Mouse (Mus musculus): ENCODE results near the gene Zfp593. TPM values are rescaled to one million over a fixed set of nuclear protein-coding genes. Genes with fewer than 3 reads are reported as not detected.
A peak's percentile ranks its signal among the peaks of the same experiment; 100 is the strongest.
"Not testable (repeated sequence)": the region's sequence is repeated elsewhere in the genome, so short reads cannot be mapped to it uniquely, and the experiment has no call there.

Gene Zfp593
- polyA plus RNA-seq, 1 experiment: 7.2 TPM

GRCm38 (mm10) chr4:134284942-134285341, 39.5 kb upstream of the Zfp593 start:
- DNase-seq: no peak
- TF ChIP-seq CTCF (IDR thresholded peaks at IDR 0.05; ENCODE audit: insufficient read depth, low read length) (no peak), POLR2A (IDR thresholded peaks at IDR 0.05; ENCODE audit: borderline replicate concordance, extremely low read depth, low read depth, low read length) (no peak)
- Histone ChIP-seq H3K4me3 (replicated peaks; ENCODE audit: extremely low read depth, low read depth, low read length) (no peak overlapping the region), H3K4me1 (ENCODE audit: control insufficient read depth, insufficient read depth, low read length) (peaks cover 4% of the 10 kb centered on the region; the same call in 1 of the 2 replicates)
- WGBS: 95% methylated on average over 2 of the region's 2 CpGs

DNA sequence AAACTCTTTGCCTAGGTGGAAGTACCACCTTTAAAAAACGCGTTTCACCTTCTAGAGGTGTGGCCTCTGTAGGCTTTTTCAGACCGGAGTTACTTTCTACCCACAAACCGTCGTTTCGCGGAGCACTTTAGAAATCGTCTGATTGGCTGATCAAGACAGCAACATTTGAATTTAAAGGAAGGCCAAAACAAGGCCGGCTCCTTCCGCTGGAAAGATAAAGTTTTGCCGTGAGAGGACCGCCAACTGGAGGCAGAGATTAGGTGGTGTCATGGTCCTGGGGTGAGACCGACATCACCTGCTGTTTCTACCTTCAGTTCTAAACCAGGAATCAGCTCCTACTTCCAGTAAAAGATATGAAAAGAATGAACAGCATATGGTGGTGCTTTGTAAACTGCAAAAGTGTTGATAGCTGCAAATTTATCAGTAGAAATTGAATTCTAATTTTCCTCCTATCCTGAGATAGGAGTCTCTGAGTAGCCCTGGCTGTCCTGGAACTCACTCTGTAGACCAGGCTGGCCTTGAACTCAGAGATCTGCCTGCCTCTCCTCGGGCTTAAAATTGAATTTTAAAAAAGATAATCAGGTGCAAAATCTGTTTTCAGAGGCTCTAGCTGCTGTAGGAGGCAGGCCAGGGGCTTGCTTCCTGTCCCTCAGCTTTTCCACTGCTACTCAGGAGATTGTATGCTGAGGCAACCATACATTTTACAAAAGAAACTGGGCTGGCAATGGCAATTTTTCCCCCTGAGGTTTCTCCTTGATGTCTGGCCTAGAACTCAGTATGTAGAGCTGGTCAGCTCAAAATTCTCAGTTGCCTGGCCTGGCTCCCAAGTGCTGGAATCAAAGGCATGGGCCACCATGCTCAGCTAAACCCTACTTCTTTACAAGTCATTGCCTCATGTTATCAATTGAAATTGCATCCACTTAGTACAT, 28.3 kb upstream of the Zfp593 start:
- 4% methylated on average over 14 of the region's 14 CpGs for WGBS
- no peak for TF ChIP-seq POLR2A (IDR thresholded peaks at IDR 0.05; ENCODE audit: borderline replicate concordance, extremely low read depth, low read depth, low read length)
- no peak for TF ChIP-seq CTCF (IDR thresholded peaks at IDR 0.05; ENCODE audit: insufficient read depth, low read length)
- no peak overlapping the region for H3K4me3 ChIP-seq (replicated peaks; ENCODE audit: extremely low read depth, low read depth, low read length)
- DNase-seq: no peak
- H3K4me1 ChIP-seq (ENCODE audit: control insufficient read depth, insufficient read depth, low read length): peaks cover 2% of the 10 kb centered on the region; the same call in 1 of the 2 replicates

DNA sequence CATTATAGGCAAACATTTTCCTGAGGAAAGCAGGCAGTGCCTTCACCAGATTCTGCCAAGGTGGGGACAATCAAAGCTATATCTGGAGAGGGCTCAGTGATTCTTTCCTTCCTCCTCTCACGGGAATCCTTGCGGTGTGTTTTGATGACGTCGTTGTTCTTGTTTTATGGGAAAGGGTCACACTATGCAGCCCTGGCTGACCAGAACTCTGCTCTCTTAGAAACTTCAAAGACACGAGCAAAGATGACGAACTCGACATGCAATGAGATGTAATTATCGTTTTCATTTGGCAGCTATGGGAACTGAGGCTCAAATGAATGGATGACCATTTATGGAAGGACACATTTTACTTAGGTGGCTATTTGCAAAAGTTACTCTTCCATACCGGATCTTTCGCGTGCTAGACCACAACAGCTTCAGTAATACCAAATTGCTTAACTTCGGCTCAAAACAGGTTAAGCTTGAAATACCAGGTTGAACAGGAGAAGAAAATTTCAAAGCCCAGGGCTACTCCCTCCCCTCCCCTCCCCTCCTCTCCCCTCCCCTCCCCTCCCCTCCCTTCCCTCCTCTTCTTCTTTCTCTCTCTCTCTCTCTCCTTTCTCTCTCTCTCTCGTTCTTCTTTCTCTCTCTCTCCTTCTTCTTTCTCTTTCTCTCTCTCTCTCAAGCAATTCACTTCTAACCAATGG, 27.5 kb upstream of the Zfp593 start:
- TF ChIP-seq CTCF (IDR thresholded peaks at IDR 0.05; ENCODE audit: insufficient read depth, low read length): no peak
- no peak for TF ChIP-seq POLR2A (IDR thresholded peaks at IDR 0.05; ENCODE audit: borderline replicate concordance, extremely low read depth, low read depth, low read length)
- Histone ChIP-seq H3K4me3 (replicated peaks; ENCODE audit: extremely low read depth, low read depth, low read length) (no peak overlapping the region), H3K4me1 (ENCODE audit: control insufficient read depth, insufficient read depth, low read length) (peaks cover 2% of the 10 kb centered on the region; the same call in 1 of the 2 replicates)
- WGBS: 10% methylated on average over 12 of the region's 13 CpGs
- no peak for DNase-seq

DNA sequence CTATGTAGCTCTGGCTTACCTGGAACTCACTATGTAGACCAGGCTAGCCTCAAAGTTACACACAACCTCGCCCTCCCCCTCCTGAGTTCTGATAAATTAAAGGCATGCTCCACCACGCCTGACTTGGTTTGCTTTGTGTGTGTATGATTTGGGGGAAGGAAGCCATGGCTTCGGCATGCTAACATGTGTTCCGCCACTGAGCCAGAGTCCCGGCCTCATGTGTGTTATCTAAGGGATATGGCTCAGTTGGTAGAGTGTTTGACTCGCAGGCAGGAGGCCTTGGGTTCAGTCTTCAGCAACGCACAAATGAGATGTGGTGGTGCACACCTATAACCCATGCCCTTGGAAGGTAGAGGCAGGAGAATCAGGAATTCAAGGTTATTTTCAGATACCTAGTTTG, 26.6 kb upstream of the Zfp593 start:
- DNase-seq: no peak
- TF ChIP-seq CTCF (IDR thresholded peaks at IDR 0.05; ENCODE audit: insufficient read depth, low read length) (no peak), POLR2A (IDR thresholded peaks at IDR 0.05; ENCODE audit: borderline replicate concordance, extremely low read depth, low read depth, low read length) (no peak)
- 87% methylated on average over 7 of the region's 7 CpGs for WGBS

GRCm38 (mm10) chr4:134269622-134270021, 24.2 kb upstream of the Zfp593 start:
- H3K4me3 ChIP-seq (replicated peaks; ENCODE audit: extremely low read depth, low read depth, low read length); DNase-seq; H3K4me1 ChIP-seq (ENCODE audit: control insufficient read depth, insufficient read depth, low read length): not testable (repeated sequence)
- TF ChIP-seq CTCF (IDR thresholded peaks at IDR 0.05; ENCODE audit: insufficient read depth, low read length): 0 out of 2 replicates have a peak, but pooled peaks have one; percentile 14

More for the DNA sequence above, 26.6 kb upstream of the Zfp593 start:
- Histone ChIP-seq H3K4me1 (ENCODE audit: control insufficient read depth, insufficient read depth, low read length) (peaks cover 2% of the 10 kb centered on the region; the same call in 1 of the 2 replicates), H3K4me3 (replicated peaks; ENCODE audit: extremely low read depth, low read depth, low read length) (no peak overlapping the region)

GRCm38 (mm10) chr4:134268102-134268655, 22.8 kb upstream of the Zfp593 start:
- no peak for TF ChIP-seq POLR2A (IDR thresholded peaks at IDR 0.05; ENCODE audit: borderline replicate concordance, extremely low read depth, low read depth, low read length)
- TF ChIP-seq CTCF (IDR thresholded peaks at IDR 0.05; ENCODE audit: insufficient read depth, low read length): no peak
- H3K4me3 ChIP-seq (replicated peaks; ENCODE audit: extremely low read depth, low read depth, low read length): no peak overlapping the region
- H3K4me1 ChIP-seq (ENCODE audit: control insufficient read depth, insufficient read depth, low read length): peaks cover 5% of the 10 kb centered on the region; the same call in 1 of the 2 replicates
- 59% methylated on average over 19 of the region's 19 CpGs for WGBS
- DNase-seq: no peak

DNA sequence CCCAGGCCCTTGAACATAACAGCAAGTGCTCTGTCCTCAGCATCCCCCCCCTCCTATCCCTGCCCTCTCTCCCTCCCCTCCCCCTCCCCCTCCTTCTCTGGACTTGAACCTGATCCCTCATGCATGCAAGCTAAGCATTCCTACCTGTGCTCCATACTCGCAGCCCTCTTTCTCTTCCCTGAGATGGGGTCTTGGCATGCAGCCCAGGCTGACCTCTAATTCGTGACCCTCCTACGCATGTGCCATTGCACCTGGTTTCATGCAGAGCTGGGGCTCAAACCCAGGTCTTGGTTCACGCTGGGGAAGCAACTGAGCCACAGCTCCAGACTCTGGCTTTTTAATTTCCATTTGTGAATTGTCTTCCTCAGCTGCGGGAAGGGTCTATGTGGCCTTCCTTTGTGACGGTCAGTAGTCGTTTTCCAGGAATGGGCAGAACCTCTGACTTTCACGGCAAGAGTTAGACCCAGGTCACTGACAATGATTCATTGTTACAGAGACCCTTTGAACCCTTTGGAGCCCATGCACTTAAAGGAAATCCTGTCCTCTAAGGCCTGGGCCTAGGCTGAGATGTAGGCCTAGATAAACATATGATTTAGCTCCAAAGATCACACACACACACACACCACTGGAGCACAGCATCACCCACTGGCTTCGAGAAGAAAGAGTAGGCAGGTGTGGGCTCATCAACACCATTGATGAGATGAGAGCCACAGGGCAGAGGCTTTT, 20.6 kb upstream of the Zfp593 start:
- no peak for DNase-seq
- Histone ChIP-seq H3K4me1 (ENCODE audit: control insufficient read depth, insufficient read depth, low read length) (peaks cover 2% of the 10 kb centered on the region; the same call in 1 of the 2 replicates), H3K4me3 (replicated peaks; ENCODE audit: extremely low read depth, low read depth, low read length) (no peak overlapping the region)
- 41% methylated on average over 9 of the region's 9 CpGs for WGBS
- TF ChIP-seq CTCF (IDR thresholded peaks at IDR 0.05; ENCODE audit: insufficient read depth, low read length) (no peak), POLR2A (IDR thresholded peaks at IDR 0.05; ENCODE audit: borderline replicate concordance, extremely low read depth, low read depth, low read length) (no peak)

GRCm38 (mm10) chr4:134263191-134263590, 17.8 kb upstream of the Zfp593 start:
- DNase-seq: peak; percentile 74
- WGBS: 37% methylated on average over 6 of the region's 6 CpGs
- H3K4me3 ChIP-seq (replicated peaks; ENCODE audit: extremely low read depth, low read depth, low read length): no peak overlapping the region
- peaks cover 4% of the 10 kb centered on the region; the same call in 1 of the 2 replicates for H3K4me1 ChIP-seq (ENCODE audit: control insufficient read depth, insufficient read depth, low read length)
- TF ChIP-seq CTCF (IDR thresholded peaks at IDR 0.05; ENCODE audit: insufficient read depth, low read length) (peak; percentile 85), POLR2A (IDR thresholded peaks at IDR 0.05; ENCODE audit: borderline replicate concordance, extremely low read depth, low read depth, low read length) (no peak)

DNA sequence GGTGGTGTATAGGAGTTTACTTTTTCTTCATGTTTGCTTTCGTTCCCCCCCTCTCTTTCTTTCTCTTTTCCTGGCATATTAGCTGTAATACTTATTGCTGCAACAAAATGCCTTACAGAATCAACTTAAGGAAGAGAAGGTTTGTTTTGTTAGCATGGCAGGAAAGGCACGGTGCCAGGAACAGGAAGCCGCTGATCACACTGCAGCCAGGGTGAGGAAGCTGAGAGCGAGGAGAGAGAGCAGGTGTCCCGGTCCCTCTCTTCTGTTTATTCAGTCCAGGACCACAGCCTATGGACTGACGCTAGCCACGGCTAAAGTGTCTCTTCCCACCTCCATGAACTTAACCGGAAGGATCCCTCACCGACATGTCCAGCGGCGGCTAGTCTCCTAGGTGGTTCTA, 13.0 kb upstream of the Zfp593 start:
- DNase-seq: no peak
- 21% methylated on average over 11 of the region's 11 CpGs for WGBS
- no peak for TF ChIP-seq CTCF (IDR thresholded peaks at IDR 0.05; ENCODE audit: insufficient read depth, low read length)
- TF ChIP-seq POLR2A (IDR thresholded peaks at IDR 0.05; ENCODE audit: borderline replicate concordance, extremely low read depth, low read depth, low read length): no peak
- peaks cover 4% of the 10 kb centered on the region for H3K4me1 ChIP-seq (ENCODE audit: control insufficient read depth, insufficient read depth, low read length)
- no peak overlapping the region for H3K4me3 ChIP-seq (replicated peaks; ENCODE audit: extremely low read depth, low read depth, low read length)
